Mouse (Mus musculus): ENCODE results near the gene Ppargc1a.

Gene Ppargc1a

DNA sequence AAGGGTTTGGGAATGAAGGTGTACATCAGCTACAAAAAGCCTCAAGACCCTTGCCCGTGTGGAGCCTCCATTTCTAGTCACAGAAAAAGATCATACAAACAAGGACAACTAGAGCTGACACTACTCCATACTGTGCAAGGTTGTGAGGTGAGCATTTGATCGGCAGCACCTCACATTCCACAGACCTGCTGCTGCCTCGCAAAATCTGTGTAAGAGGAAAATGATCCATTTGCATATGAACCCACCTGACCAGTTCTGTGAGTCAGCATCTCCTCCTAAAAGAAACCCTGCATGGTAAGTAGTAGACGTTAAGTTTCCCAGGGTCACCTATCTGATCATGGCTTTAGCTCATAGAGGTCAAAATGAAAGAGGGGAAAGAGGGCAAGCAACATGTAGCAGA, 135.5 kb downstream of the Ppargc1a start:
- TF ChIP-seq GATA4 (IDR thresholded peaks at IDR 0.05; ENCODE audit: insufficient replicate concordance, low read length), result no peak

DNA sequence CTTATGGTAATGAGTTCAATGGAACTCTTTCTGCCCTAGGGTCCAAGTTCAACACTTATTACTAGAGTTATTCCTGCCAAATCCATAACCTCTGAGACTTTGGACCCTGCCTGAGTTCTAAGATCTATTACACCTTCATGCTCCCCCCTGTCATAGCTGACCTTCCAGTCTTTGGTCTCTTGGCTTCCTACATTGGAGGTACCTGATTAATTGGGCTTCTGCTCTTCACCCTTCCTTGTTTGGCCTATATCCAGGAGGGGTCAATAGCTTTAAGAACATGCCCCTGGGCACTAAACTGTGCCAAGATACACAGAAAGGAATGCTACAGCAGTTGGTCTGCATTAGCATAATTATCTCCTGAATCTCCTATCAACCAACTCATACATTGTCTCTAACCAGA, 141.1 kb downstream of the Ppargc1a start:
- TF ChIP-seq GATA4 (IDR thresholded peaks at IDR 0.05; ENCODE audit: insufficient replicate concordance, low read length), result no peak

DNA sequence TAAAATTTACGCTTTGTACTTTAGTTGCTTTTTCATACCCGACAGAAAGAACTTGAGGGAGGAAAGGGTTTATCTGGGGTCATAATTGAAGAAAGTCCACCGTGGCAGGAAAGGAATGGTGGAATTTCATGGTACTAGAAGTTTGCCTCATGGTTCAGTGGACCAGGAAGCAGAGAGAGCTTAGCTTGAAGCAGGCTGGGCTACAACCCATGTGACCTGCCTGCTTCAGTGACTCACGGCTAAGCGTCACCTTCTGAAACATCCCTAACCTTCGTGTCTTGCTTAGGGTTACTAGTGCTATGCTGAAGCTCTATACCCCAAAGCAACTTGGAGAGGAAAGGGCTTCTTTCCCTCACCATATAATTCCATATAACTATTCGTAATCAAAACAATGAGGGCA, 151.1 kb downstream of the Ppargc1a start:
- TF ChIP-seq GATA4 (IDR thresholded peaks at IDR 0.05; ENCODE audit: insufficient replicate concordance, low read length), result no peak

DNA sequence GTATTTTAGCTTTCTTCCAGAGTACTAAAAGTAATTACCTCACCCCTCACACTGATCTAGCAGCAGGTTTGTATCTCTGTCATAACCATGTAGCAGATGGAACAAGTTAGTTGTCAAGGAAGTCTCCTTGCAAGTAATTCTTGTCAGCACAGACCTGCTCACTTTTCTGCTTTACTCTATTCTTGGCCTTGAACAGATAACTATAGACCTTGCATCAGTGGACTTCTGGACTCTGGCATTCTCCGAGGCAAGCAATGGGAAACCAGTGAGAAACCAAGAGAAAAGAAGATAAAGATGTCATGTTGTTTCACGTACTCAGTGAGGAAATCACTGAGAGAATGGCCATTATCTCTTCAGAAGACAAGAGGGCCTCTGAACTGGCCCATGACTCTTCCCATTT, 152.1 kb downstream of the Ppargc1a start:
- no peak for TF ChIP-seq GATA4 (IDR thresholded peaks at IDR 0.05; ENCODE audit: insufficient replicate concordance, low read length)

DNA sequence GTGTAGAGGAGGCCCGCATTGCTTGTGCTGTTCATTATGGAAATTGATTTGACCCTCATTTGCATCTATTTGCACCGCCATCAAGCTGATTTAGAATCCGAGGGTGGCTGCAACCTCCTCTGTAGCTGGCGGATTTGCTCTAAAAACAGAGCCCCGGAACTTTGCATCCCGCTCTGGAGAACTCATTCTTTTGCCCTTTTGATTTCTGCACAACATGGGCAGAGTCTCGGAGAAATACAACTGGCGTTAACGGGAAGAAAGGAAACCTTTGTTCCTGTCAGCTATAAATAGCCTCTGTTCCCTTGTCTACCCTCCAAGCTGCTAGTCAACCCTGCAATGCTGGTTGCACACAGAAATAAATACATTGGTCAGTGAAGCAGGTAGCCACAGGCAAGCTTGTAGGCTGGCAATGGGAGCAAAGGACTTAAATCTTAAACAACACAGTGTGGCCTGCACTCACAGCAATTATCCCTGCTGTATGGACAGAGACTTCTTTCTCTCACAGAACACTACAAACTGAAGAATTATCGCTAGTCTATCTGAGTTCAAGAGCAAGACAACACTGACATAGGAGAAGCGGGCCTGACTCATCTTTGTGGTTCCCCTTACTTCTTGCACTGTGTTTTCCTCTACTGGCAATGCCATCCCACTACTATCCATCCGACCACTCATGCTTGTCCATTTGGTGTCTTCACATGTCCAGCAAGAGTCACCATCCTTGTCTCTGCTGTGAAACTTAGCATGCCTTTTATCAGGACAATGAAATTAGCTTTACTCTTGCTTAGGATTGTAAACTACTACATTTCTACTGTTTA, 155.0 kb downstream of the Ppargc1a start:
- no peak for TF ChIP-seq GATA4 (IDR thresholded peaks at IDR 0.05; ENCODE audit: insufficient replicate concordance, low read length)

DNA sequence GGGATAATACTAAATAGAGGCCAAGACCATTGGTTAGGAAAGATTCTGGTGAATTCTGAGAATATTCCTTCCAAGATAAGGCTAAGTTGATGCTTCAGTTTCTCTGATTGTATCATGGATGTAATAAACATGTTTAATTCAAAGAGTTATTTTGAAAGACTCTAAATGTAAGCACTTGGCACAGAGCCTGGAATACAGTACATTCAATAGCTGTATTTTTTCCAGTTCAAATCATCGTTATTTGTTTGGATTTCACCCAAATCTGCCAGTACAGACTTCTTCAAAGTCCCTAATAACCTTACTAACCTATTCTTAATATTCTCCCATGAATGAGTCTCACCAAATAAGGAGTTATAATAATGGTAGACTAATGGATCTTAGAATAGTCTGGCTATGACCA, 157.5 kb downstream of the Ppargc1a start:
- no peak for TF ChIP-seq GATA4 (IDR thresholded peaks at IDR 0.05; ENCODE audit: insufficient replicate concordance, low read length)

DNA sequence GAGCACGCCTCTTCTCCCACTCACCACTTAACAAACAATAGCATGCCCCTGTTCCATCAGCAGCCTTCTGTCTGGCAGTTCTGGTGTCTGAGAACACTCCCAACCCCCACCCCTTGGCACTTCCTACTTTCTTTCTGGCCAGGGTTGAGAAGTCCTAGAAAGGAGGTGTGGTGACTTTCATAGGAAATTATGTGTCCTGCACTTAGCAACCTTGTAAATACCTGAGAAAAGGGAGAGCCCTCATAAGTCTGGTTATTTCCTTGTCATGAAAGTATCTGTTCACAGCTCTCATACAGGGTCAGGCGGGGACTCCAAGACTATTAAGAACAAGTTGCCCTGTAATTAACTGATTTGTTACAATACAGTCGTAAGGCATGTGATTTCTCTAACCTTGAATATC, 161.1 kb downstream of the Ppargc1a start:
- no peak for TF ChIP-seq GATA4 (IDR thresholded peaks at IDR 0.05; ENCODE audit: insufficient replicate concordance, low read length)

All from liver, adult (tissue).